Mouse (Mus musculus) brain, embryonic 14.5 days (tissue): Measurements from ENCODE around the gene Tmtc4.

Experiments used
- CTCF ChIP-seq: fragments of 200-500 bp; IDR thresholded peaks from 2 replicates; pipeline ENCODE4 v1.5.1; 2012; ENCODE audit warnings: inconsistent platforms, mild to moderate bottlenecking, moderate library complexity, borderline replicate concordance; ENCODE audit not compliant: insufficient read depth, insufficient read length; ENCODE audit errors: extremely low read depth
- POLR2A ChIP-seq: fragments of 200-500 bp; IDR thresholded peaks from 2 replicates; pipeline ENCODE4 v1.6.1; 2012; ENCODE audit warnings: mild to moderate bottlenecking, inconsistent platforms, borderline replicate concordance; ENCODE audit not compliant: poor library complexity, insufficient read depth, insufficient read length, severe bottlenecking; ENCODE audit errors: extremely low read depth

GRCm38 (mm10) chr14:122952556-122952955 lies 31.3 kb downstream of the Tmtc4 start:
- TF ChIP-seq CTCF (no peak), POLR2A (no peak)
